Mouse (Mus musculus) bone marrow, adult 2 months (tissue): ENCODE data around the gene Agap2. TPM values are rescaled to one million over a fixed set of nuclear protein-coding genes. Genes with fewer than 3 reads are reported as not detected.

Experiments
- H3K27ac ChIP-seq: fragments of 200-500 bp; 2 replicates; pipeline ENCODE4 v1.5.1; 2012; ENCODE audit warnings: low read depth, mild to moderate bottlenecking, control low read depth, inconsistent platforms, low read length; ENCODE audit not compliant: control insufficient read depth, poor library complexity, insufficient read depth
- H3K4me1 ChIP-seq: fragments of 200-500 bp; 2 replicates; pipeline ENCODE4 v1.6.1; 2011; ENCODE audit warnings: low read length; ENCODE audit not compliant: control insufficient read depth, insufficient read depth
- H3K4me3 ChIP-seq: fragments of 200-500 bp; replicated peaks from 2 replicates; pipeline ENCODE3; 2011; ENCODE audit warnings: mild to moderate bottlenecking, low read depth, low read length, control low read depth; ENCODE audit not compliant: control insufficient read depth
- CTCF ChIP-seq: fragments of 200-500 bp; IDR thresholded peaks from 2 replicates; pipeline ENCODE4 v1.5.1; 2011; ENCODE audit warnings: low read length, control low read depth; ENCODE audit not compliant: control insufficient read depth, insufficient read depth
- POLR2A ChIP-seq: fragments of 200-500 bp; IDR thresholded peaks from 2 replicates; pipeline ENCODE4 v1.6.1; 2011; ENCODE audit warnings: low read depth, mild to moderate bottlenecking, control low read depth, low read length, borderline replicate concordance; ENCODE audit not compliant: control insufficient read depth
- WGBS: fragments of 180-500 bp; shearing (Covaris S2); methylation state at CpG from one replicate; pipeline ENCODE4 v1.1.7; 2018; 5-methylcytosine and 5-hydroxymethylcytosine counted together
- polyA plus RNA-seq: library from polyadenylated mRNA; stranded (reverse); fragments of >200 nt; gene quantifications from 2 replicates; pipeline ENCODE4 v1.2.4, GENCODE M21; 2011; ENCODE audit warnings: low replicate concordance; ENCODE audit not compliant: missing spikeins, insufficient read depth, insufficient read length

Gene Agap2
- polyA plus RNA-seq, 1 experiment = 27.3 TPM

DNA sequence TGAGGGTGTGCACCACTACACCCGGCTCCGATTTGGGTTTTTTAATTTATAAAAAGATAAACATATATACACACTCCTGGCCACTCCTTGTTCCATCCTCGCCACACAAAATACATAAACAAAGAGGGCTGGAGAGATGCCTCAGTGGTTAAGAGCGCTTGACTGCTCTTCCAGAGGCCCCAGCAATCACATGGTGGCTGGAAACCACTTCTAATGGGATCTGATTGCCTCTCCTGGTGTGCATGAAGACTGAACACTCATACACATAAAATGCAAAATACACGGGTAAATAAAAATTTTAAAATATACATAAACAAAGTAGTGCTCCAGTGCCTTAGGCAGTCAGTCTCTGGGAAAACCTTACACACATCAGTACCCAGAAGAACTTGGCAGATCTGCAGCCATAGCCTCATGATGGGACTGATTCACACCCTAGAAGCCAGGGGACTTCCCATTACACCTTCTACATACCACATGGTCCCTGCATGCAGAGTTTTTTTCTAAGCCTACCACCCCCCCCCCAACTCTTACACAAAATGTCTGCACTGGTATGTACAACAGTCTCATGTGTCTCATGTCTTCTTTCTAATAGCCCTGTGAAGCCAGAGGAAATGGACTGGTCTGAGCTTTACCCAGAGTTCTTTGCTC is 32.5 kb upstream of the Agap2 start:
- H3K27ac ChIP-seq = no peak overlapping the region
- peaks cover 1% of the 10 kb centered on the region; the same call in 1 of the 2 replicates for H3K4me1 ChIP-seq
- WGBS = 14% methylated on average over 5 of the region's 5 CpGs
- no peak for TF ChIP-seq POLR2A
- TF ChIP-seq CTCF = no peak
- H3K4me3 ChIP-seq = peak overlapping the region; percentile 82

DNA sequence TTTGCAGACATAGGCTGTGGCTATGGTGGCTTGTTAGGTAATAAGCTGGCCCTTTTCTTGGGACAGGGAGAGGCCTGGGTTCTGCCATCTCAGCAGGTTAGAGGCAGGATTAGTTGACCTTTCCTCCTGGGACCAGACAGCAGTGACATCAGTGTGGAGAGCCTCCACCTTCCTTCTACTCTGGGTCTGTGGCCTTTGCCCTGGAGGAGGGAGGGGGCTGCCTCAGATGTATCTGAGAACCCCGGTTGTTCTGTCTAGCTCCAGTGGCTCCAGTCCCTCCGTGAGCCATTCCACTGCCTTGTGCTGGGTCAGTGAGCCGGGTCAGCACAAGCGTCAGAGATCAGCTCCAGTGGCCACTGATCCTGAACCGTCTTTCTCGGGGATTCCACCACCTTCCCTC is 31.9 kb upstream of the Agap2 start:
- TF ChIP-seq CTCF (no peak), POLR2A (no peak)
- H3K4me3 ChIP-seq = no peak overlapping the region
- H3K27ac ChIP-seq = no peak overlapping the region
- peaks cover 1% of the 10 kb centered on the region; the same call in 1 of the 2 replicates for H3K4me1 ChIP-seq
- 90% methylated on average over 6 of the region's 6 CpGs for WGBS

DNA sequence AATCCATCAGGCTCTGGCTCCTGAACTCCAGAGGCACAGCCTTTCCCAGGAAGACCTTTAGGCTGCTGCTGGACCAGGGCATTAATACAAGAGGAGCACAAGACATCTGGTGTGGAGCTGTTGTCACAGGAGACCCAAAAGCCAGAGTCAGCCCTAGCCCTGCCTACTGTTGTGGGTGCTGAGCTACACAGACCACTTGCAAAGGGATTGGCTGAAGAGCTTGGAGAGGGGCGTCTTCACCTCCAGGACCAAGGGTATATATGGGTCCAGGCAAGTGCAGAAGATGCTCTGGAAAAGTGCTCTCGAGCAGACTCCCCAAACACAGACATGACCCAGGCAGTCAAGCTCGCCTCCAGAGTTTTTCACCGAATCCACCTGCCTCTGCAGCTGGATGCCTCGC is 27.1 kb upstream of the Agap2 start, which contains the start of gene Cyp27b1:
Gene Cyp27b1 (plus strand): TSS at position 297 of the 400 bp plus-strand sequence.
- no peak within 1 kb of the TSS for H3K27ac ChIP-seq
- 38% methylated on average over 5 of the region's 5 CpGs for WGBS
- no peak within 1 kb of the TSS for H3K4me3 ChIP-seq
- H3K4me1 ChIP-seq = no peaks in the 10 kb centered on the region
- TF ChIP-seq POLR2A (no peak), CTCF (no peak)

DNA sequence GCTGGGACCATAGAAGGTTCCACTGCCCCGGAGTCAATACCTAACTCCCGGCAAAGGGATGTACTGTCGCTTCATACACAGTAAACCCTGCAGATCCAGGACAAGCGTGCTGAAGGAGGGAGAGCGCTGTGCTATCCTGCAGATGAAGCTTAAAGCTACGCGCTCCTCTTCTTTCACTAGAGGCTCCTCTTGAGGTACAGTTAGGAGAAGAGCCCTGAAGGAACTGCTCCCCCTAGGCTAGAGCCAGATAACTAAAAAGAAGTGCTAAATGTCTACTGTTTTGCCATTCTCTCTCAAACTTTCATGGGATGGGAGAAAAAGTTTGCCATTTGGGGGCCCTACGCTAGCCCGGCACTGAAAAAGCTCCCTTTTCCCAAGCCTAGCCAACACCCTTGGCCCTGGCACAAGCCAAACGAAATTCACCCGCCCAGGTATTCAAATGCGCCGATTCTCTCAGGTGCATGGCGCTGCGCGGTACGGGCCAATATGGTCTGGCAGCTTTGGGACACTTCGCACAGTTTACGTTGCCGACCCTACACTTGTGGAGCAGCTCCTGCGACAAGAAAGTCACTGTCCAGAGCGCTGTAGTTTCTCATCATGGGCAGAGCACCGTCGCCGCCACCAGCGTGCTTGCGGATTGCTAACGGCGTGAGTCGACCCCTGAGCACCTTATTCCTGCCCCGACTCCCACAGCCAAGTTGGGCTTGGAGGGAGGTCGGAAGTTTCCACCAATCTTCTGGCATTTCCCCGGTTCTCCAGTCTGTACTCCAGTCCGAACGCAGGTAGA is 26.3 kb upstream of the Agap2 start:
- Histone ChIP-seq H3K4me3 (no peak overlapping the region), H3K27ac (no peak overlapping the region), H3K4me1 (no peaks in the 10 kb centered on the region)
- WGBS = 7% methylated on average over 35 of the region's 35 CpGs
- TF ChIP-seq POLR2A (no peak), CTCF (no peak)

DNA sequence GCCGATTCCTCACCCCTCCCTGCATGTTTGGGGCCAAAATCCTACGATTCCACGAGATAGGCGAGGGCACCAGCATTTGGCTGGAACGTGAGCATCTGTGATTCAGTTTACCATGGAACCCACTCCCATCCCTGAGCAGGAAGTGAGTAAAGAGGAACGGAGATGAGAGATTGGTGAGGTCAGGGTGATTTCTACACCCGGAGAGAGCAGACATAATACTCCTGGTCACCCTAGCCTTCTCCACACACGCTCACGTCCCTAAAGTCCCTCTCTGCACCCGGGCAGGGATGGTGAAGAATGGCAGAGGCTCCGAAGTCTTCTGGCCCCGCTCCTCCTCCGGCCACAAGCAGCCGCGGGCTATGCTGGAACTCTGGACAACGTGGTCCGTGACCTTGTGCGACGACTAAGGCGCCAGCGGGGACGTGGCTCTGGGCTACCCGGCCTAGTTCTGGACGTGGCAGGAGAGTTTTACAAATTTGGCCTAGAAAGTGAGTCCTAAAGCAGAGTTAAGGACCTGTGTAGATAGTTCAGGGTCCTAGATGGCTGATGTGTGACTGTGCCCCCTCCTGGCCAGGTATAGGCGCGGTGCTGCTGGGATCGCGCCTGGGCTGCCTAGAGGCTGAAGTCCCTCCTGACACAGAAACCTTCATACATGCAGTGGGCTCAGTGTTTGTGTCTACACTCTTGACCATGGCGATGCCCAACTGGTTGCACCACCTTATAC is 25.5 kb upstream of the Agap2 start:
- H3K4me1 ChIP-seq = no peaks in the 10 kb centered on the region
- TF ChIP-seq POLR2A (no peak), CTCF (no peak)
- no peak overlapping the region for H3K4me3 ChIP-seq
- no peak overlapping the region for H3K27ac ChIP-seq
- WGBS = 4% methylated on average over 29 of the region's 29 CpGs

DNA sequence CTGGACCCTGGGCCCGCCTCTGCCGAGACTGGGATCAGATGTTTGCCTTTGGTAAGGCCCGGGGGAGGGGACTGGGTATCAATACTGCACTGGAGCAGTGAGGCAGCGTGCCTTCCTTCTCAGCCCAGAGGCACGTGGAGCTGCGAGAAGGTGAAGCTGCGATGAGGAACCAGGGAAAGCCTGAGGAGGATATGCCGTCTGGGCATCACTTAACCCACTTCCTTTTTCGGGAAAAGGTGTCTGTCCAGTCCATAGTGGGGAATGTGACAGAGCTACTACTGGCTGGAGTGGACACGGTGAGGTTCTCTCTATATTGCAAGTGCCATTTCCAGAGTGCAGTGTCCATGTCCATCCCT is 25.0 kb upstream of the Agap2 start:
- Histone ChIP-seq H3K4me3 (no peak overlapping the region), H3K27ac (no peak overlapping the region), H3K4me1 (no peaks in the 10 kb centered on the region)
- WGBS = 5% methylated on average over 10 of the region's 10 CpGs
- TF ChIP-seq POLR2A (no peak), CTCF (no peak)

DNA sequence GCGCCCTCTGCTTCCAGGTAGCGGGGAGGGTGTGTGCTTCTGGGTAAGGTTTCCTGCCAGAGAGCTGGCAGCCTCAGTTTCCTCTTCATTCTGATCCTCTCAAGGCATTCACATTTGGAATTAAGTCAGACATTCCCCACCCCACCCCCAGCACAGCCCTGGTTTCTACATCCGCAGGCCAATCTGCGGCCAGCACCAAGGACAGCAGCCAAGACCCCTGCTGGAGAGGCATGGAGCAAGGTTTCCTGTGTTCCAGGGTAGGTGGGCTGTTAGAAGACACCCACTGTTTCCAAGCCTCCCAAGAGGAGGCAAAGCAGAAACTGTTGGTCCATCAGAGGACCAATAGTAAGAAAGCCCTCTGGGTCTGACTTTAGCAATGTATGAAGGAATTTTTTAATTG is 20.4 kb upstream of the Agap2 start:
- Histone ChIP-seq H3K4me1 (peaks cover 1% of the 10 kb centered on the region; the same call in 1 of the 2 replicates), H3K27ac (no peak overlapping the region), H3K4me3 (no peak overlapping the region)
- TF ChIP-seq CTCF (no peak), POLR2A (no peak)
- WGBS = 86% methylated on average over 4 of the region's 4 CpGs

DNA sequence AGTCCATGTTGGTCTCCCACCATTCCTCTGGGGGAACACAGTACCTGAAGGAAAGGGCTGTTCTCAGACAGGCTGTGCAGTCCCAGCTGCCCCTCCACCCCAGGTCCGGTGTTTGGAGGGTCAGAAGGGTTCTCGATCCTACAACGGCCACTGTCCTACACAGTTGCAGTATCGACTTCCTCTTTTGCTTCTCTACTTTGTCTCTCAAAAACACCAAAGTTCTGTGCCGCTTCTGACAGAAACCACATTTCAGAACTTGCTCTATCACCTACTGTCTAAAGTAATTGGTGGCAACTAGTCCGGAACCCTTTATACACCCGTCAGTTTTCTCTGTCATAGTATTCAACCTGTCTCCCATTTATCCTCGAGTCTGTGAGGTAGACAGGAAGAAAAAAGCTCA is 19.7 kb upstream of the Agap2 start:
- no peak for TF ChIP-seq POLR2A
- TF ChIP-seq CTCF = no peak
- 7% methylated on average over 8 of the region's 8 CpGs for WGBS

More for the DNA sequence above, 19.7 kb upstream of the Agap2 start:
- no peak overlapping the region for H3K27ac ChIP-seq
- peaks cover 1% of the 10 kb centered on the region; the same call in 1 of the 2 replicates for H3K4me1 ChIP-seq
- no peak overlapping the region for H3K4me3 ChIP-seq
